Mouse (Mus musculus): Measurements from ENCODE around the gene Tuba1b. TPM values are rescaled to one million over a fixed set of nuclear protein-coding genes. Genes with fewer than 3 reads are reported as not detected.
"Not testable (repeated sequence)": the region's sequence is repeated elsewhere in the genome, so short reads cannot be mapped to it uniquely, and the experiment has no call there.

The Tuba1b gene
- polyA plus RNA-seq, 1 experiment, result 520 TPM

- Histone ChIP-seq H3K27ac (replicated peaks; ENCODE audit: low read depth, low read length) (peak overlapping the region; percentile 68), H3K4me3 (ENCODE audit: insufficient read depth, low read depth, low read length) (peak overlapping the region; percentile 62)
- not testable (repeated sequence) for H3K4me1 ChIP-seq (ENCODE audit: control insufficient read depth, insufficient read depth, insufficient read length, low read length)
Observed at GRCm38 (mm10) chr15:98918499-98918895, 15.9 kb downstream of the Tuba1b start.

GRCm38 (mm10) chr15:98917538-98918498 lies 16.5 kb downstream of the Tuba1b start, which contains the start of gene Lmbr1l:
Gene Lmbr1l (minus strand): TSS chr15:98918231.
- H3K27ac ChIP-seq (replicated peaks; ENCODE audit: low read depth, low read length), result peak within 1 kb of the TSS; percentile 68
- peaks cover 5% of the 10 kb centered on the region; the same call in 1 of the 2 replicates for H3K4me1 ChIP-seq (ENCODE audit: control insufficient read depth, insufficient read depth, insufficient read length, low read length)
- H3K4me3 ChIP-seq (ENCODE audit: insufficient read depth, low read depth, low read length), result peak within 1 kb of the TSS; percentile 69

- Histone ChIP-seq H3K4me3 (ENCODE audit: insufficient read depth, low read depth, low read length) (peak overlapping the region; percentile 69), H3K4me1 (ENCODE audit: control insufficient read depth, insufficient read depth, insufficient read length, low read length) (peaks cover 5% of the 10 kb centered on the region; the same call in 1 of the 2 replicates), H3K27ac (replicated peaks; ENCODE audit: low read depth, low read length) (0 out of 2 replicates have a peak overlapping the region, but pooled peaks have one; percentile 7)
Observed at GRCm38 (mm10) chr15:98917091-98917490, 17.3 kb downstream of the Tuba1b start.

- H3K4me1 ChIP-seq (ENCODE audit: control insufficient read depth, insufficient read depth, insufficient read length, low read length), result peaks cover 5% of the 10 kb centered on the region; the same call in 1 of the 2 replicates
- H3K4me3 ChIP-seq (ENCODE audit: insufficient read depth, low read depth, low read length), result peak overlapping the region; percentile 3; the same call in 1 of the 2 replicates
- H3K27ac ChIP-seq (replicated peaks; ENCODE audit: low read depth, low read length), result no peak overlapping the region
Observed at GRCm38 (mm10) chr15:98916016-98916415, 18.3 kb downstream of the Tuba1b start.

GRCm38 (mm10) chr15:98914903-98915302 lies 19.5 kb downstream of the Tuba1b start:
- H3K27ac ChIP-seq (replicated peaks; ENCODE audit: low read depth, low read length), result no peak overlapping the region
- H3K4me3 ChIP-seq (ENCODE audit: insufficient read depth, low read depth, low read length), result no peak overlapping the region
- H3K4me1 ChIP-seq (ENCODE audit: control insufficient read depth, insufficient read depth, insufficient read length, low read length), result peaks cover 5% of the 10 kb centered on the region; the same call in 1 of the 2 replicates

- Histone ChIP-seq H3K4me3 (ENCODE audit: insufficient read depth, low read depth, low read length) (no peak overlapping the region), H3K27ac (replicated peaks; ENCODE audit: low read depth, low read length) (no peak overlapping the region), H3K4me1 (ENCODE audit: control insufficient read depth, insufficient read depth, insufficient read length, low read length) (no peaks in the 10 kb centered on the region)
Observed at GRCm38 (mm10) chr15:98904692-98905091, 29.7 kb downstream of the Tuba1b start.

- Histone ChIP-seq H3K27ac (replicated peaks; ENCODE audit: low read depth, low read length) (no peak overlapping the region), H3K4me3 (ENCODE audit: insufficient read depth, low read depth, low read length) (no peak overlapping the region), H3K4me1 (ENCODE audit: control insufficient read depth, insufficient read depth, insufficient read length, low read length) (no peaks in the 10 kb centered on the region; the same call in 1 of the 2 replicates)
Observed at GRCm38 (mm10) chr15:98902600-98902999, 31.8 kb downstream of the Tuba1b start.

GRCm38 (mm10) chr15:98901530-98901929 lies 32.8 kb downstream of the Tuba1b start:
- Histone ChIP-seq H3K4me3 (ENCODE audit: insufficient read depth, low read depth, low read length) (no peak overlapping the region), H3K4me1 (ENCODE audit: control insufficient read depth, insufficient read depth, insufficient read length, low read length) (peaks cover 6% of the 10 kb centered on the region)

GRCm38 (mm10) chr15:98897928-98898800 lies 36.2 kb downstream of the Tuba1b start, which contains the start of gene Dhh:
Gene Dhh (minus strand): TSS chr15:98898540.
- peak within 1 kb of the TSS; percentile 31 for H3K4me3 ChIP-seq (ENCODE audit: insufficient read depth, low read depth, low read length)
- H3K4me1 ChIP-seq (ENCODE audit: control insufficient read depth, insufficient read depth, insufficient read length, low read length), result peaks cover 15% of the 10 kb centered on the region
- H3K27ac ChIP-seq (replicated peaks; ENCODE audit: low read depth, low read length), result no peak within 1 kb of the TSS

More at GRCm38 (mm10) chr15:98901530-98901929, 32.8 kb downstream of the Tuba1b start:
- no peak overlapping the region for H3K27ac ChIP-seq (replicated peaks; ENCODE audit: low read depth, low read length)

GRCm38 (mm10) chr15:98897495-98897894 lies 36.9 kb downstream of the Tuba1b start:
- Histone ChIP-seq H3K27ac (replicated peaks; ENCODE audit: low read depth, low read length) (no peak overlapping the region), H3K4me1 (ENCODE audit: control insufficient read depth, insufficient read depth, insufficient read length, low read length) (peaks cover 15% of the 10 kb centered on the region), H3K4me3 (ENCODE audit: insufficient read depth, low read depth, low read length) (peak overlapping the region; percentile 31)

- Histone ChIP-seq H3K4me1 (ENCODE audit: control insufficient read depth, insufficient read depth, insufficient read length, low read length) (peaks cover 15% of the 10 kb centered on the region), H3K27ac (replicated peaks; ENCODE audit: low read depth, low read length) (peak overlapping the region; percentile 11), H3K4me3 (ENCODE audit: insufficient read depth, low read depth, low read length) (peak overlapping the region; percentile 76)
Observed at GRCm38 (mm10) chr15:98895635-98896589, 38.5 kb downstream of the Tuba1b start.

GRCm38 (mm10) chr15:98894746-98895634 lies 39.4 kb downstream of the Tuba1b start:
- no peak overlapping the region; the same call in 1 of the 2 replicates for H3K27ac ChIP-seq (replicated peaks; ENCODE audit: low read depth, low read length)
- H3K4me3 ChIP-seq (ENCODE audit: insufficient read depth, low read depth, low read length), result peak overlapping the region; percentile 76
- H3K4me1 ChIP-seq (ENCODE audit: control insufficient read depth, insufficient read depth, insufficient read length, low read length), result peaks cover 15% of the 10 kb centered on the region

Measured in brown adipose tissue, adult 24 weeks (tissue).